Mouse (Mus musculus) 3134 (cell line): ENCODE measurements around the gene Tor1aip2.
A peak's percentile ranks its signal among the peaks of the same experiment; 100 is the strongest.

Experiments used
- DNase-seq: peaks from one replicate; pipeline ENCODE4 v3.0.0-alpha.2; 2011; ENCODE audit warnings: low spot score; ENCODE audit not compliant: insufficient read length; ENCODE audit errors: extremely low read depth

Gene Tor1aip2

GRCm38 (mm10) chr1:156040731-156041401, 5.7 kb downstream of the Tor1aip2 start:
- peak; percentile 91 for DNase-seq

- no peak for DNase-seq
Observed at GRCm38 (mm10) chr1:156041451-156042241, 6.4 kb downstream of the Tor1aip2 start.

GRCm38 (mm10) chr1:156042481-156042880, 7.3 kb downstream of the Tor1aip2 start:
- no peak for DNase-seq

GRCm38 (mm10) chr1:156043027-156043426, 7.8 kb downstream of the Tor1aip2 start:
- no peak for DNase-seq

- DNase-seq, result no peak
Observed at GRCm38 (mm10) chr1:156044211-156044611, 9.0 kb downstream of the Tor1aip2 start.

- no peak for DNase-seq
Observed at GRCm38 (mm10) chr1:156046688-156047087, 11.5 kb downstream of the Tor1aip2 start.

- no peak for DNase-seq
Observed at GRCm38 (mm10) chr1:156058207-156058606, 23.0 kb downstream of the Tor1aip2 start.

GRCm38 (mm10) chr1:156062193-156062592, 27.0 kb downstream of the Tor1aip2 start:
- no peak for DNase-seq

- no peak for DNase-seq
Observed at GRCm38 (mm10) chr1:156066133-156066532, 30.9 kb downstream of the Tor1aip2 start.

- no peak for DNase-seq
Observed at GRCm38 (mm10) chr1:156070106-156070505, 34.9 kb downstream of the Tor1aip2 start.

GRCm38 (mm10) chr1:156073169-156073821, 38.1 kb downstream of the Tor1aip2 start:
- no peak for DNase-seq

GRCm38 (mm10) chr1:156074575-156074974, 39.4 kb downstream of the Tor1aip2 start:
- no peak for DNase-seq

- DNase-seq, result no peak
Observed at GRCm38 (mm10) chr1:156076474-156076873, 41.3 kb downstream of the Tor1aip2 start.

- no peak for DNase-seq
Observed at GRCm38 (mm10) chr1:156077655-156078054, 42.5 kb downstream of the Tor1aip2 start.

GRCm38 (mm10) chr1:156084603-156085002, 49.4 kb downstream of the Tor1aip2 start:
- no peak for DNase-seq

GRCm38 (mm10) chr1:156085770-156086169, 50.6 kb downstream of the Tor1aip2 start:
- no peak for DNase-seq

- DNase-seq, result no peak
Observed at GRCm38 (mm10) chr1:156087586-156087985, 52.4 kb downstream of the Tor1aip2 start.

GRCm38 (mm10) chr1:156089561-156089960, 54.4 kb downstream of the Tor1aip2 start:
- no peak for DNase-seq

- no peak for DNase-seq
Observed at GRCm38 (mm10) chr1:156090042-156090441, 54.8 kb downstream of the Tor1aip2 start.

GRCm38 (mm10) chr1:156091811-156092210, 56.6 kb downstream of the Tor1aip2 start:
- no peak for DNase-seq

GRCm38 (mm10) chr1:156103763-156104162, 68.6 kb downstream of the Tor1aip2 start:
- no peak for DNase-seq
